Mouse (Mus musculus) left cerebral cortex, postnatal 14 days (tissue): ENCODE results near the gene Ly6g6f. TPM values are rescaled to one million over a fixed set of nuclear protein-coding genes. Genes with fewer than 3 reads are reported as not detected.

Source experiments
- DNase-seq, 2 experiments: peaks; one replicate each; pipeline ENCODE4 v3.0.0; 2021 to 2022; ENCODE audit warnings: low spot score in 2 of 2, mixed read lengths in 1 of 2
- intact Hi-C: fragments of 180-260 bp; cut with DNase I; formaldehyde crosslinking; loops from one replicate; pipeline ENCODE4 v1.15.1; 2025
- total RNA-seq, 2 experiments: library from RNA; stranded (reverse); gene quantifications; 2 replicates each; pipeline ENCODE4 v1.2.3; 2021

Ly6g6f gene
- total RNA-seq, 2 experiments from 2014 or later, result not detected

- intact Hi-C loops, result no loop called here
- DNase-seq, result no peak
Measured at GRCm38 (mm10) chr17:35060071-35060470, 25.3 kb downstream of the Ly6g6f start.

GRCm38 (mm10) chr17:35058911-35059892 is 26.2 kb downstream of the Ly6g6f start, which contains the start of gene Ddah2:
Gene Ddah2, plus strand, starts transcription at chr17:35059035.
- intact Hi-C loops, result loop anchor here (1.0 kb wide), 1 partner anchor 38 kb away; no protein-coding TSS in a partner anchor
- DNase-seq, result peak; percentile 67 to 79

- intact Hi-C loops, result no loop called here
- no peak for DNase-seq
Measured at GRCm38 (mm10) chr17:35058316-35058715, 27.1 kb downstream of the Ly6g6f start.

GRCm38 (mm10) chr17:35057090-35057489 is 28.3 kb downstream of the Ly6g6f start:
- intact Hi-C loops, result no loop called here
- DNase-seq, result no peak

- intact Hi-C loops, result no loop called here
- DNase-seq, result no peak
Measured at GRCm38 (mm10) chr17:35055691-35056495, 29.5 kb downstream of the Ly6g6f start.

- intact Hi-C loops, result no loop called here
- no peak for DNase-seq
Measured at GRCm38 (mm10) chr17:35052271-35052798, 33.1 kb downstream of the Ly6g6f start.

GRCm38 (mm10) chr17:35051156-35052086 is 34.0 kb downstream of the Ly6g6f start:
- DNase-seq, result peak in 1 of 2 experiments; percentile 51
- intact Hi-C loops, result no loop called here

GRCm38 (mm10) chr17:35050126-35050750 is 35.2 kb downstream of the Ly6g6f start:
- no peak for DNase-seq
- intact Hi-C loops, result no loop called here

GRCm38 (mm10) chr17:35049561-35050016 is 35.8 kb downstream of the Ly6g6f start, which contains the start of gene Clic1:
Gene Clic1, plus strand, starts transcription at chr17:35049966.
- no peak for DNase-seq
- intact Hi-C loops, result no loop called here

GRCm38 (mm10) chr17:35048932-35049440 is 36.4 kb downstream of the Ly6g6f start:
- intact Hi-C loops, result no loop called here
- no peak for DNase-seq

- intact Hi-C loops, result no loop called here
Measured at GRCm38 (mm10) chr17:35048149-35048931, 37.1 kb downstream of the Ly6g6f start.

GRCm38 (mm10) chr17:35047688-35048087 is 37.7 kb downstream of the Ly6g6f start:
- DNase-seq, result no peak
- intact Hi-C loops, result no loop called here

More at GRCm38 (mm10) chr17:35048149-35048931, 37.1 kb downstream of the Ly6g6f start:
- no peak for DNase-seq

- intact Hi-C loops, result no loop called here
- peak; percentile 94 to 97 for DNase-seq
Measured at GRCm38 (mm10) chr17:35046681-35047455, 38.5 kb downstream of the Ly6g6f start, which contains the start of gene Msh5. Gene Msh5, minus strand, starts transcription at chr17:35046745.

GRCm38 (mm10) chr17:35045807-35046680 is 39.4 kb downstream of the Ly6g6f start:
- no peak for DNase-seq
- intact Hi-C loops, result no loop called here
